Mouse (Mus musculus) CH12.LX (cell line): Measurements from ENCODE around the gene Fam222b. TPM values are rescaled to one million over a fixed set of nuclear protein-coding genes. Genes with fewer than 3 reads are reported as not detected.

Experiments
- DNase-seq: peaks from one replicate; pipeline ENCODE4 v3.0.0-alpha.2; 2013; ENCODE audit errors: extremely low read depth
- H3K27ac ChIP-seq: 2 replicates; pipeline ENCODE4 v1.5.1; 2012; ENCODE audit warnings: low read depth, mild to moderate bottlenecking, control low read depth, moderate library complexity; ENCODE audit not compliant: insufficient read depth
- H3K27me3 ChIP-seq: replicated peaks from 2 replicates; pipeline ENCODE3; 2012; ENCODE audit warnings: inconsistent platforms
- H3K36me3 ChIP-seq, 2 experiments: replicated peaks in 1 of 2; 2 replicates each; pipeline versions ENCODE3 to v1.6.1; 2012; ENCODE audit warnings: inconsistent platforms in 1 of 2, low read length in 1 of 2, mild to moderate bottlenecking in 1 of 2, mixed read lengths in 1 of 2, moderate library complexity in 1 of 2; ENCODE audit not compliant: control insufficient read depth in 1 of 2, insufficient read depth in 1 of 2
- H3K4me1 ChIP-seq, 2 experiments: 2 replicates each; pipeline ENCODE4 v1.6.1; 2012; ENCODE audit warnings: inconsistent platforms in 1 of 2, moderate library complexity in 1 of 2; ENCODE audit not compliant: insufficient read depth in 2 of 2, control insufficient read depth in 1 of 2
- H3K4me2 ChIP-seq: 2 replicates; pipeline ENCODE4 v1.6.1; 2012; ENCODE audit warnings: low read depth, mild to moderate bottlenecking, control low read depth; ENCODE audit not compliant: poor library complexity, insufficient read depth, severe bottlenecking
- H3K4me3 ChIP-seq, 3 experiments: fragments of 150-350 bp in 1 of 3; sonication (generic) in 1 of 3; replicated peaks in 1 of 3; 2 replicates each; pipeline versions ENCODE3 to v1.5.1; 2011 to 2012; ENCODE audit warnings: low read depth in 2 of 3, low read length in 2 of 3, mild to moderate bottlenecking in 2 of 3, moderate library complexity in 2 of 3, control low read depth in 1 of 3, improper control_type of control experiment in 1 of 3, inconsistent platforms in 1 of 3, mixed read lengths in 1 of 3; ENCODE audit not compliant: poor library complexity in 1 of 3
- H3K79me2 ChIP-seq: replicated peaks from 2 replicates; pipeline ENCODE4 v1.6.1; 2012; ENCODE audit warnings: mild to moderate bottlenecking, moderate library complexity; ENCODE audit not compliant: control insufficient read depth, poor library complexity, insufficient read depth, severe bottlenecking; ENCODE audit errors: extremely low read depth
- H3K9ac ChIP-seq: 2 replicates; pipeline ENCODE4 v1.6.1; 2012; ENCODE audit warnings: low read depth, mild to moderate bottlenecking, control low read depth, moderate library complexity; ENCODE audit not compliant: insufficient read depth
- H3K9me3 ChIP-seq: replicated peaks from 2 replicates; pipeline ENCODE3; 2012; ENCODE audit warnings: low read length, inconsistent platforms, mixed read lengths
- BHLHE40 ChIP-seq: IDR thresholded peaks from 2 replicates; pipeline ENCODE4 v1.6.1; 2011; ENCODE audit warnings: mild to moderate bottlenecking, low read depth, low read length, improper control_type of control experiment
- CHD2 ChIP-seq: IDR thresholded peaks from 2 replicates; pipeline ENCODE4 v1.6.1; 2011; ENCODE audit warnings: low read length, improper control_type of control experiment
- E2F4 ChIP-seq: IDR thresholded peaks from 2 replicates; pipeline ENCODE4 v1.6.1; 2011; ENCODE audit warnings: low read depth, low read length, improper control_type of control experiment; ENCODE audit not compliant: insufficient replicate concordance
- ELF1 ChIP-seq: IDR thresholded peaks from 2 replicates; pipeline ENCODE4 v1.6.1; 2014; ENCODE audit warnings: low read depth, mild to moderate bottlenecking, inconsistent platforms, low read length, improper control_type of control experiment
- HCFC1 ChIP-seq: IDR thresholded peaks from 2 replicates; pipeline ENCODE4 v1.6.1; 2012; ENCODE audit warnings: low read depth, mild to moderate bottlenecking, inconsistent platforms, low read length, improper control_type of control experiment
- IRF4 ChIP-seq: IDR thresholded peaks from 2 replicates; pipeline ENCODE4 v1.6.1; 2014; ENCODE audit warnings: low read depth, mild to moderate bottlenecking, inconsistent platforms, low read length, improper control_type of control experiment
- JUN ChIP-seq: IDR thresholded peaks from 2 replicates; pipeline ENCODE4 v1.6.1; 2011; ENCODE audit warnings: low read depth, mild to moderate bottlenecking, low read length, improper control_type of control experiment, moderate library complexity; ENCODE audit not compliant: insufficient read depth
- KAT2A ChIP-seq: IDR thresholded peaks from 2 replicates; pipeline ENCODE4 v1.6.1; 2012; ENCODE audit warnings: low read length, improper control_type of control experiment, inconsistent platforms; ENCODE audit not compliant: insufficient replicate concordance
- MAX ChIP-seq: IDR thresholded peaks from 2 replicates; pipeline ENCODE4 v1.6.1; 2011; ENCODE audit warnings: low read length, improper control_type of control experiment
- MAZ ChIP-seq: IDR thresholded peaks from 2 replicates; pipeline ENCODE4 v1.6.1; 2012; ENCODE audit warnings: low read depth, mild to moderate bottlenecking, inconsistent platforms, low read length, improper control_type of control experiment, moderate library complexity
- MYC ChIP-seq: IDR thresholded peaks from 2 replicates; pipeline ENCODE4 v1.6.1; 2011; ENCODE audit warnings: low read depth, mild to moderate bottlenecking, improper control_type of control experiment, low read length
- NELFE ChIP-seq: IDR thresholded peaks from 2 replicates; pipeline ENCODE4 v1.6.1; 2011; ENCODE audit warnings: low read depth, low read length, improper control_type of control experiment
- POLR2A ChIP-seq: IDR thresholded peaks from 2 replicates; pipeline ENCODE4 v1.6.1; 2011; ENCODE audit warnings: low read depth, mild to moderate bottlenecking, improper control_type of control experiment, low read length
- POLR2AphosphoS2 ChIP-seq: IDR thresholded peaks from 2 replicates; pipeline ENCODE4 v1.6.1; 2011; ENCODE audit warnings: low read depth, low read length, improper control_type of control experiment
- RAD21 ChIP-seq: IDR thresholded peaks from 2 replicates; pipeline ENCODE4 v1.6.1; 2011; ENCODE audit warnings: low read depth, mild to moderate bottlenecking, low read length, improper control_type of control experiment, moderate library complexity
- RCOR1 ChIP-seq: conservative IDR thresholded peaks from 2 replicates; pipeline ENCODE4 v1.6.1; 2012; ENCODE audit warnings: low read depth, mild to moderate bottlenecking, inconsistent platforms, low read length, improper control_type of control experiment
- TCF12 ChIP-seq: IDR thresholded peaks from 2 replicates; pipeline ENCODE4 v1.6.1; 2014; ENCODE audit warnings: low read depth, mild to moderate bottlenecking, inconsistent platforms, low read length, improper control_type of control experiment
- USF1 ChIP-seq: IDR thresholded peaks from 2 replicates; pipeline ENCODE4 v1.6.1; 2014; ENCODE audit warnings: low read depth, mild to moderate bottlenecking, inconsistent platforms, low read length, improper control_type of control experiment
- USF2 ChIP-seq: conservative IDR thresholded peaks from 2 replicates; pipeline ENCODE4 v1.6.1; 2011; ENCODE audit warnings: low read depth, low read length, improper control_type of control experiment
- dilution Hi-C: fragments of 300-500 bp; cut with MboI; formaldehyde crosslinking; loops from 2 replicates; pipeline ENCODE4 v1.14.3; 2020; ENCODE audit warnings: low sequenced_read_pairs; ENCODE audit not compliant: extremely low pct_unique_long_range_greater_than_20kb, extremely low pct_ligation_motif_present
- in situ Hi-C: fragments of 300-500 bp; cut with MboI; formaldehyde crosslinking; loops from 3 replicates; pipeline ENCODE4 v1.14.3; 2019; ENCODE audit warnings: low sequenced_read_pairs, low pct_ligation_motif_present, low pct_unique_long_range_greater_than_20kb, mixed read lengths
- polyA plus RNA-seq: library from polyadenylated mRNA; unstranded; fragments of >175 nt; gene quantifications from 2 replicates; pipeline ENCODE4 v1.2.1, GENCODE M21; 2012; ENCODE audit warnings: low read depth; ENCODE audit not compliant: insufficient read length
- total RNA-seq, 2 experiments: library from RNA; depleted of rRNA; stranded (reverse); fragments of 300-350 nt in 1 of 2; fragments of >200 nt in 1 of 2; gene quantifications; 2 replicates each; pipeline ENCODE4 v1.2.3; 2012 to 2014

Gene Fam222b
- total and polyA plus RNA-seq, 3 experiments: 5.9 to 34.4 (median 8.7) TPM

DNA sequence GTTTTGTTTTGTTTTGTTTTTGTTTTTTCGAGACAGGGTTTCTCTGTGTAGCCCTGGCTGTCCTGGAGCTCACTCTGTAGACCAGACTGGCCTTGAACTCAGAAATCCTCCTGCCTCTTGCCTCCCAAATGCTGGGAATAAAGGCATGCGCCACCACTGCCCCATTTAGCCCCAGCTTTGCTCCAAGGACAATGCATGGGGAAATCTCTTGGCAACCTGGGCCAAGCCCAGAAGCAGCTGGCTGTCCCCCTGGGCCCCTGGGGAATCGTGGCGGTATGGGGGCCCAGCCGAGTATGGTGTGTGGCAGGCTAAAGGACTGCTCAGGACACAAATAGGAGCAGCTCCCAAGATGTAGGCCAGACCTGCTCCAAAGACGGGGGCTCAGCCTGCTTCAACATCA, 109.8 kb downstream of the Fam222b start:
- Histone ChIP-seq H3K27ac (no peak overlapping the region), H3K36me3 (peaks cover 59 to 74% of the 10 kb centered on the region in 2 experiments), H3K79me2 (no peaks in the 10 kb centered on the region), H3K4me2 (no peak overlapping the region), H3K9ac (no peak overlapping the region), H3K27me3 (no peaks in the 10 kb centered on the region), H3K9me3 (no peaks in the 10 kb centered on the region), H3K4me3 (no peak overlapping the region), H3K4me1 (peaks cover 5 to 16% of the 10 kb centered on the region in 2 experiments; a peak in 3 of 4 replicates)
- in situ Hi-C loops (no loop called here), dilution Hi-C loops (no loop called here)
- DNase-seq: no peak
- TF ChIP-seq MYC (no peak), HCFC1 (no peak), JUN (no peak), POLR2AphosphoS2 (no peak), MAX (no peak), RAD21 (no peak)

GRCm38 (mm10) chr11:78205361-78206206, 111.1 kb downstream of the Fam222b start:
- in situ Hi-C loops: no loop called here
- H3K27ac ChIP-seq: no peak overlapping the region
- peaks cover 70 to 87% of the 10 kb centered on the region in 2 experiments for H3K36me3 ChIP-seq
- H3K4me2 ChIP-seq: no peak overlapping the region
- no peaks in the 10 kb centered on the region for H3K27me3 ChIP-seq
- no peak for DNase-seq
- H3K9ac ChIP-seq: no peak overlapping the region
- TF ChIP-seq NELFE (no peak), IRF4 (no peak), KAT2A (no peak), CHD2 (no peak), USF1 (no peak), BHLHE40 (no peak), HCFC1 (no peak), RCOR1 (no peak), POLR2A (no peak), E2F4 (no peak), MAZ (no peak), TCF12 (no peak), USF2 (no peak), ELF1 (no peak)
- H3K4me3 ChIP-seq: no peak overlapping the region
- dilution Hi-C loops: no loop called here
- H3K4me1 ChIP-seq: peaks cover 5 to 16% of the 10 kb centered on the region in 2 experiments; a peak in 3 of 4 replicates
- H3K79me2 ChIP-seq: no peaks in the 10 kb centered on the region
- no peaks in the 10 kb centered on the region for H3K9me3 ChIP-seq

Other genes starting within 250 kb of the Fam222b start
- gene Pipox, start 200.6 kb upstream of the Fam222b start, total RNA-seq (2012; rRNA removed): 0.13 TPM in 1 of 2 replicates, not detected in the other
- 0.15 and 0.21 TPM in 2 replicates for gene Pipox, start 200.6 kb upstream of the Fam222b start, total RNA-seq (2014; rRNA removed)
- 0.36 and 0.37 TPM in 2 replicates for gene Pipox, start 200.6 kb upstream of the Fam222b start, polyA plus RNA-seq
- 0.04 TPM in 1 of 2 replicates, not detected in the other for gene Sez6, start 163.9 kb upstream of the Fam222b start, total RNA-seq (2012; rRNA removed)
- not detected in 2 replicates for gene Sez6, start 163.9 kb upstream of the Fam222b start, total RNA-seq (2014; rRNA removed)
- 0.45 TPM in 1 of 2 replicates, not detected in the other for gene Sez6, start 163.9 kb upstream of the Fam222b start, polyA plus RNA-seq
- 28.4 and 30.5 TPM in 2 replicates for gene Phf12, start 111.9 kb upstream of the Fam222b start, total RNA-seq (2012; rRNA removed)
- gene Phf12, start 111.9 kb upstream of the Fam222b start, total RNA-seq (2014; rRNA removed): 10.7 and 12.2 TPM in 2 replicates
- 59.7 and 61.8 TPM in 2 replicates for gene Phf12, start 111.9 kb upstream of the Fam222b start, polyA plus RNA-seq
- 37.7 and 39.0 TPM in 2 replicates for gene Dhrs13, start 62.4 kb upstream of the Fam222b start, total RNA-seq (2012; rRNA removed)
- 33.6 and 33.7 TPM in 2 replicates for gene Dhrs13, start 62.4 kb upstream of the Fam222b start, total RNA-seq (2014; rRNA removed)
- gene Dhrs13, start 62.4 kb upstream of the Fam222b start, polyA plus RNA-seq: 20.9 and 21.6 TPM in 2 replicates
- gene Flot2, start 56.7 kb upstream of the Fam222b start, total RNA-seq (2012; rRNA removed): 10.1 and 14.7 TPM in 2 replicates
- 4.3 and 5.2 TPM in 2 replicates for gene Flot2, start 56.7 kb upstream of the Fam222b start, total RNA-seq (2014; rRNA removed)
- 13.1 and 13.4 TPM in 2 replicates for gene Flot2, start 56.7 kb upstream of the Fam222b start, polyA plus RNA-seq
- 40.5 and 41.5 TPM in 2 replicates for gene Eral1, start 14.3 kb upstream of the Fam222b start, total RNA-seq (2012; rRNA removed)
- 41.5 and 43.2 TPM in 2 replicates for gene Eral1, start 14.3 kb upstream of the Fam222b start, total RNA-seq (2014; rRNA removed)
- gene Eral1, start 14.3 kb upstream of the Fam222b start, polyA plus RNA-seq: 37.8 and 39.1 TPM in 2 replicates
- 47.9 and 55.9 TPM in 2 replicates for gene Traf4, start 70.9 kb downstream of the Fam222b start, total RNA-seq (2012; rRNA removed)
- 17.1 and 20.8 TPM in 2 replicates for gene Traf4, start 70.9 kb downstream of the Fam222b start, total RNA-seq (2014; rRNA removed)
- gene Traf4, start 70.9 kb downstream of the Fam222b start, polyA plus RNA-seq: 52.9 and 68.7 TPM in 2 replicates
- 6.7 and 7.4 TPM in 2 replicates for gene Nek8, start 82.0 kb downstream of the Fam222b start, total RNA-seq (2012; rRNA removed)
- 6.1 and 7.1 TPM in 2 replicates for gene Nek8, start 82.0 kb downstream of the Fam222b start, total RNA-seq (2014; rRNA removed)
- 8.3 and 9.9 TPM in 2 replicates for gene Nek8, start 82.0 kb downstream of the Fam222b start, polyA plus RNA-seq
- gene Tlcd1, start 82.1 kb downstream of the Fam222b start, total RNA-seq (2012; rRNA removed): 16.4 and 20.3 TPM in 2 replicates
- 18.2 and 20.3 TPM in 2 replicates for gene Tlcd1, start 82.1 kb downstream of the Fam222b start, total RNA-seq (2014; rRNA removed)
- 15.6 and 19.1 TPM in 2 replicates for gene Tlcd1, start 82.1 kb downstream of the Fam222b start, polyA plus RNA-seq
- gene Rpl23a, start 88.9 kb downstream of the Fam222b start, total RNA-seq (2012; rRNA removed): 3,714 and 3,939 TPM in 2 replicates
- 3,235 and 3,361 TPM in 2 replicates for gene Rpl23a, start 88.9 kb downstream of the Fam222b start, total RNA-seq (2014; rRNA removed)
- gene Rpl23a, start 88.9 kb downstream of the Fam222b start, polyA plus RNA-seq: 2,992 and 3,119 TPM in 2 replicates
- gene Rab34, start 93.8 kb downstream of the Fam222b start, total RNA-seq (2012; rRNA removed): 0.17 and 0.25 TPM in 2 replicates
- 0.50 TPM in 1 of 2 replicates, not detected in the other for gene Rab34, start 93.8 kb downstream of the Fam222b start, total RNA-seq (2014; rRNA removed)
- gene Rab34, start 93.8 kb downstream of the Fam222b start, polyA plus RNA-seq: 0.49 and 1.4 TPM in 2 replicates
- 0.21 TPM in 1 of 2 replicates, not detected in the other for gene Proca1, start 98.7 kb downstream of the Fam222b start, total RNA-seq (2012; rRNA removed)
- not detected in 2 replicates for gene Proca1, start 98.7 kb downstream of the Fam222b start, total RNA-seq (2014; rRNA removed)
- 0.40 and 0.46 TPM in 2 replicates for gene Proca1, start 98.7 kb downstream of the Fam222b start, polyA plus RNA-seq
- gene Sdf2, start 151.1 kb downstream of the Fam222b start, total RNA-seq (2012; rRNA removed): 95.4 and 119 TPM in 2 replicates
- gene Sdf2, start 151.1 kb downstream of the Fam222b start, total RNA-seq (2014; rRNA removed): 89.1 and 93.0 TPM in 2 replicates
- gene Sdf2, start 151.1 kb downstream of the Fam222b start, polyA plus RNA-seq: 61.4 and 62.8 TPM in 2 replicates
- gene Supt6, start 151.3 kb downstream of the Fam222b start, total RNA-seq (2012; rRNA removed): 65.5 and 71.0 TPM in 2 replicates
- gene Supt6, start 151.3 kb downstream of the Fam222b start, total RNA-seq (2014; rRNA removed): 29.7 and 30.4 TPM in 2 replicates
- gene Supt6, start 151.3 kb downstream of the Fam222b start, polyA plus RNA-seq: 99.9 and 104 TPM in 2 replicates
- gene 2610507B11Rik, start 167.1 kb downstream of the Fam222b start, total RNA-seq (2012; rRNA removed): 89.3 and 108 TPM in 2 replicates
- gene 2610507B11Rik, start 167.1 kb downstream of the Fam222b start, total RNA-seq (2014; rRNA removed): 55.8 and 58.9 TPM in 2 replicates
- 96.9 and 97.9 TPM in 2 replicates for gene 2610507B11Rik, start 167.1 kb downstream of the Fam222b start, polyA plus RNA-seq
- 1.1 and 1.3 TPM in 2 replicates for gene BC030499, start 196.2 kb downstream of the Fam222b start, total RNA-seq (2012; rRNA removed)
- 0.70 and 0.81 TPM in 2 replicates for gene BC030499, start 196.2 kb downstream of the Fam222b start, total RNA-seq (2014; rRNA removed)
- gene BC030499, start 196.2 kb downstream of the Fam222b start, polyA plus RNA-seq: 1.3 and 1.4 TPM in 2 replicates
- 57.0 and 57.2 TPM in 2 replicates for gene Spag5, start 206.9 kb downstream of the Fam222b start, total RNA-seq (2012; rRNA removed)
- gene Spag5, start 206.9 kb downstream of the Fam222b start, total RNA-seq (2014; rRNA removed): 47.7 and 50.4 TPM in 2 replicates
- gene Spag5, start 206.9 kb downstream of the Fam222b start, polyA plus RNA-seq: 81.8 and 92.3 TPM in 2 replicates
- gene Aldoc, start 228.3 kb downstream of the Fam222b start, total RNA-seq (2012; rRNA removed): 23.6 and 90.2 TPM in 2 replicates
- gene Aldoc, start 228.3 kb downstream of the Fam222b start, total RNA-seq (2014; rRNA removed): 96.5 and 119 TPM in 2 replicates
- gene Aldoc, start 228.3 kb downstream of the Fam222b start, polyA plus RNA-seq: 20.4 and 25.0 TPM in 2 replicates
- gene Pigs, start 233.8 kb downstream of the Fam222b start, total RNA-seq (2012; rRNA removed): 51.2 and 53.1 TPM in 2 replicates
- gene Pigs, start 233.8 kb downstream of the Fam222b start, total RNA-seq (2014; rRNA removed): 25.7 and 26.3 TPM in 2 replicates
- gene Pigs, start 233.8 kb downstream of the Fam222b start, polyA plus RNA-seq: 51.8 and 65.4 TPM in 2 replicates
- gene Unc119, start 248.8 kb downstream of the Fam222b start, total RNA-seq (2012; rRNA removed): 80.5 and 81.6 TPM in 2 replicates
- 197 and 227 TPM in 2 replicates for gene Unc119, start 248.8 kb downstream of the Fam222b start, total RNA-seq (2014; rRNA removed)
- gene Unc119, start 248.8 kb downstream of the Fam222b start, polyA plus RNA-seq: 146 and 173 TPM in 2 replicates